Mouse (Mus musculus): ENCODE measurements around the gene Lurap1l. TPM values are rescaled to one million over a fixed set of nuclear protein-coding genes. Genes with fewer than 3 reads are reported as not detected.

Lurap1l gene
- polyA plus RNA-seq, 2 experiments, result 1.5 to 4.5 TPM

DNA sequence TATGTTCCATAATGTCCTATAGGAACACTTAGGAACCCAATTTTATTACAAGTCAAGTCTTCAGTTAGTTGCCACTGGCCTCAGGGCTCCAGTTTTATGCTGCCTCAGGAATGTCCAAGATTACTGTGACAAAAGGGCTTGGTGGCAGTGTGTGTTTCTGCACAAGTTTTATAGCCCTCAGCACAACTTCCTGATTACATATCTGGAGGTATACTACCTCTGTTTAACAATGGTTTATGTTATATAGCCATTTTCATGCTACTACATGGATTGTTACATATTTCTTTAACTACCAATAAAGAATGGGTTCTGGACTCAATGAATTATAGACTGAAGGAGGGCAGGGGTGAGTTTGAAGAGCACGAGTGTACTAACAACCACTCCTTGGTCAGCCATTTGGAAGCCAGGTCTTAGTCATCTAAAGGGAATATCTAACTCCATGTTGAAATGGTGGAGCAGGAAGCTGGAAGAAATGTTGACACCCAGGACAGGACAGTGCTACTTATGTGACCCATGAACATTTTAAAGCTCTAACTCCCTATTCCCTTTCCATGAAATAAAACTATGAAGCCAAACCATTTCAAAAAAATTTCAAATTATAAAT lies 28.3 kb upstream of the Lurap1l start:
- no peak for ATAC-seq (ENCODE audit: insufficient read depth)

DNA sequence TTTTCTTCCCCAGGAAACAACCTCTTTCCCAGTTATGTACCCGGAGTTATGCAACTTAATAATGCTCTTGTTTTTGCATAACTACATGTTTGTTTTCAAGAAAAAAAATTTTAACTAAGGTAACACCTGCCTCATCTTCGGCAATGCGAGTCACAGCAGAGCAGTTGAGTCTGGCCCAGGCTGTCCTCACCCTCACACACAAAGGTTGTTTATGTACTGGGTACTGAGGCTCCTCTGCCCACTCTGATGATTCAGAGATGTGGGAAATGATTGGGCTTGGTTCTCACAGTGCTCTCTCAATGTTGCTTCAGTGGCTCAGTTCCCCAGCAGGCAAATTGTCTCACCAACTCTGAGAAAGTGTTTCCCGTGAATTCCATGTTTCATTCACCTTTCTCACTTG lies 23.8 kb upstream of the Lurap1l start:
- Histone ChIP-seq H3K4me1 (replicated peaks; ENCODE audit: control insufficient read depth in 2 of 2, insufficient read depth in 2 of 2, low read length in 1 of 2) (no peaks in the 10 kb centered on the region), H3K9ac (replicated peaks) (no peak overlapping the region), H3K36me3 (replicated peaks; ENCODE audit: control insufficient read depth, insufficient read depth, low read depth) (no peaks in the 10 kb centered on the region), H3K4me3 (ENCODE audit: insufficient read depth in 1 of 2, low read depth in 2 of 2, low read length in 2 of 2) (no peak overlapping the region), H3K27ac (no peak overlapping the region), H3K9me3 (ENCODE audit: control insufficient read depth, low read length) (no peaks in the 10 kb centered on the region), H3K27me3 (ENCODE audit: control insufficient read depth, insufficient read depth, low read length) (no peaks in the 10 kb centered on the region), H3K4me2 (ENCODE audit: low read depth) (no peak overlapping the region)
- 56% methylated on average over 4 of the region's 4 CpGs for WGBS (ENCODE audit: insufficient replicate concordance)
- no peak for ATAC-seq (ENCODE audit: insufficient read depth)
- TF ChIP-seq CTCF (IDR thresholded peaks at IDR 0.05; ENCODE audit: low read depth), result no peak
- DNase-seq (ENCODE audit: low read depth in 3 of 3, low spot score in 3 of 3), result no peak

More for the DNA sequence above, 28.3 kb upstream of the Lurap1l start:
- Histone ChIP-seq H3K27me3 (ENCODE audit: control insufficient read depth, insufficient read depth, low read length) (no peaks in the 10 kb centered on the region), H3K4me3 (ENCODE audit: insufficient read depth in 1 of 2, low read depth in 2 of 2, low read length in 2 of 2) (no peak overlapping the region), H3K36me3 (replicated peaks; ENCODE audit: control insufficient read depth, insufficient read depth, low read depth) (no peaks in the 10 kb centered on the region), H3K9ac (replicated peaks) (no peak overlapping the region), H3K27ac (no peak overlapping the region), H3K9me3 (ENCODE audit: control insufficient read depth, low read length) (no peaks in the 10 kb centered on the region), H3K4me2 (ENCODE audit: low read depth) (no peak overlapping the region), H3K4me1 (replicated peaks; ENCODE audit: control insufficient read depth in 2 of 2, insufficient read depth in 2 of 2, low read length in 1 of 2) (no peaks in the 10 kb centered on the region)
- WGBS (ENCODE audit: insufficient replicate concordance), result 68% methylated on average over 1 of the region's 1 CpGs
- TF ChIP-seq CTCF (IDR thresholded peaks at IDR 0.05; ENCODE audit: low read depth), result no peak
- no peak for TF ChIP-seq EP300 (IDR thresholded peaks at IDR 0.05; ENCODE audit: low read depth)
- no peak for DNase-seq (ENCODE audit: low read depth in 3 of 3, low spot score in 3 of 3)

DNA sequence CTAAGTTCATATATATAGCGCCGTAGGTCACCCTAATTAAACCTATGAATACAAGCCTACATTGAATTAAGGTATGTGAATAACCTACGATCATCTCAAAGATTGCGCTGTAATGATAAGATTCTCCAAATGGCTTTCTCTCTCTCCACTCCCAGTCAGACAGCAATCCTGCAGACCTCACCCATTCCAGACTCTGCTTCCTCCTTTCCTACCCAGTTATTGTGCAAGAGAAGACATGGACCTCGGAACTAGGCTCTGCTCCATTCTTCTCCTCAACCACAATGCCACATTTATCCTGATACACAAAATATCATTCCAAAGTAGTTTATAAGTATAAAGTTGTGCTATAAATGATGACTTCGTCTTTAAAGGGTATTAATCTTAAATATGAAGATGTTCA lies 19.4 kb upstream of the Lurap1l start:
- no peak for TF ChIP-seq EP300 (IDR thresholded peaks at IDR 0.05; ENCODE audit: low read depth)
- TF ChIP-seq CTCF (IDR thresholded peaks at IDR 0.05; ENCODE audit: low read depth), result no peak
- H3K4me2 ChIP-seq (ENCODE audit: low read depth), result no peak overlapping the region
- no peaks in the 10 kb centered on the region for H3K9me3 ChIP-seq (ENCODE audit: control insufficient read depth, low read length)
- no peaks in the 10 kb centered on the region for H3K27me3 ChIP-seq (ENCODE audit: control insufficient read depth, insufficient read depth, low read length)
- H3K4me1 ChIP-seq (replicated peaks; ENCODE audit: control insufficient read depth in 2 of 2, insufficient read depth in 2 of 2, low read length in 1 of 2), result no peaks in the 10 kb centered on the region
- 69% methylated on average over 6 of the region's 6 CpGs for WGBS (ENCODE audit: insufficient replicate concordance)
- ATAC-seq (ENCODE audit: insufficient read depth) (no peak), DNase-seq (ENCODE audit: low read depth in 3 of 3, low spot score in 3 of 3) (no peak)
- H3K36me3 ChIP-seq (replicated peaks; ENCODE audit: control insufficient read depth, insufficient read depth, low read depth), result no peaks in the 10 kb centered on the region
- no peak overlapping the region for H3K4me3 ChIP-seq (ENCODE audit: insufficient read depth in 1 of 2, low read depth in 2 of 2, low read length in 2 of 2)
- H3K27ac ChIP-seq, result no peak overlapping the region
- no peak overlapping the region for H3K9ac ChIP-seq (replicated peaks)

DNA sequence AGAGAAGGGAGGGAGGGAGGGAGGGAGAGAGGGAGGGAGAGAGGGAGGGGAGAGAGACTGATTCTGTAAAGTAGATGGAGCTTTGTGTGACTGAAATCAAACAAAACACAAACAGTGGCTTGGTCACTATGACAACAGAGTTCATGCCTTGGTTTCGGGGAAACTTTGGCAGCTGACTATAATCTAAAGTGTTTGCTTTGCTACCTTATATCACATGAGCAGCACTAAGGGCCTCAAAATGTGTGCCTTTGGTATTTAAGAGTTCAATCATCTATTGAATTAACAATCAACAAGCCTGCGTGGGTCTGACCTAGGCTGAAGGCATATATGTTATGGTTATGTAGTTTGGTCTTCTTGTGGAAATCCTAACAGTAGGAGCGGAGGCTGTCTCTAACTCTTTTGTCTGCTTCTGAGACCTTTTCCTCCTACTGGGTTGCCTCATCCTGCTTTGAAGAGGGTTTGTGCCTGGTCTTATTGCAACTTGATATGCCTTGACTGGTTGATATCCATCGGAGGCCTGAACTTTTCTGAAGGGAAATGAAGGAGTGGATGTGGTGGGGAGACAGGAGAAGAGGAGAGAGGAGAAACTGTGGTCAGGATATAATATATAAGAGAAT lies 15.1 kb upstream of the Lurap1l start:
- Histone ChIP-seq H3K9ac (replicated peaks) (no peak overlapping the region), H3K9me3 (ENCODE audit: control insufficient read depth, low read length) (no peaks in the 10 kb centered on the region), H3K27me3 (ENCODE audit: control insufficient read depth, insufficient read depth, low read length) (no peaks in the 10 kb centered on the region), H3K27ac (no peak overlapping the region), H3K4me3 (ENCODE audit: insufficient read depth in 1 of 2, low read depth in 2 of 2, low read length in 2 of 2) (no peak overlapping the region), H3K4me2 (ENCODE audit: low read depth) (no peak overlapping the region), H3K36me3 (replicated peaks; ENCODE audit: control insufficient read depth, insufficient read depth, low read depth) (no peaks in the 10 kb centered on the region), H3K4me1 (replicated peaks; ENCODE audit: control insufficient read depth in 2 of 2, insufficient read depth in 2 of 2, low read length in 1 of 2) (peaks cover 0 to 3% of the 10 kb centered on the region in 2 experiments; a peak in 1 of 4 replicates)
- TF ChIP-seq EP300 (IDR thresholded peaks at IDR 0.05; ENCODE audit: low read depth) (no peak), CTCF (IDR thresholded peaks at IDR 0.05; ENCODE audit: low read depth) (no peak)
- no peak for DNase-seq (ENCODE audit: low read depth in 3 of 3, low spot score in 3 of 3)
- 57% methylated on average over 4 of the region's 4 CpGs for WGBS (ENCODE audit: insufficient replicate concordance)
- no peak for ATAC-seq (ENCODE audit: insufficient read depth)

DNA sequence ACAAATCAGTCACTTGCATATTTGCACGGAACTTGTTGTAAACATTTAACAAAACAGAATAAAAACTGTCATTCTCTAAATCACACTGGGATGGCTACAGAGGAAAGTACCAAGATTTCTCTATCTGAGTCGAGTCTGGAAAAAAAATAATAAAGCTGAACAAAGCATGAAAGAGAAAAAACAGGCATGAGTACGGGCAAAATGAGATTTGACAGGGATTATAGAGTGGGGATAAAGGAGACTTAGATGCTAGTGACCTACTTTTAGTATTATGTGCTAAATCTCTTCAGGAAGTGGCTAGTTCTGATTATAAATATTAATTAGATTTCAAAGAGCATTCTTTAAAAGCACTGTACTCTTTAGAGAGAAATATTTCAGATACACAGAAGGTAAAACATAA lies 3.7 kb upstream of the Lurap1l start:
- no peak overlapping the region for H3K27ac ChIP-seq
- H3K4me3 ChIP-seq (ENCODE audit: insufficient read depth in 1 of 2, low read depth in 2 of 2, low read length in 2 of 2), result no peak overlapping the region
- peaks cover 5% of the 10 kb centered on the region; the same call in 1 of the 2 replicates for H3K27me3 ChIP-seq (ENCODE audit: control insufficient read depth, insufficient read depth, low read length)
- no peaks in the 10 kb centered on the region for H3K9me3 ChIP-seq (ENCODE audit: control insufficient read depth, low read length)
- TF ChIP-seq CTCF (IDR thresholded peaks at IDR 0.05; ENCODE audit: low read depth) (no peak), EP300 (IDR thresholded peaks at IDR 0.05; ENCODE audit: low read depth) (no peak)
- H3K9ac ChIP-seq (replicated peaks), result no peak overlapping the region
- DNase-seq (ENCODE audit: low read depth in 3 of 3, low spot score in 3 of 3) (no peak), ATAC-seq (ENCODE audit: insufficient read depth) (no peak)
- no peaks in the 10 kb centered on the region for H3K4me1 ChIP-seq (replicated peaks; ENCODE audit: control insufficient read depth in 2 of 2, insufficient read depth in 2 of 2, low read length in 1 of 2)
- no peak overlapping the region for H3K4me2 ChIP-seq (ENCODE audit: low read depth)
- no peaks in the 10 kb centered on the region for H3K36me3 ChIP-seq (replicated peaks; ENCODE audit: control insufficient read depth, insufficient read depth, low read depth)
- 41% methylated on average over 3 of the region's 3 CpGs for WGBS (ENCODE audit: insufficient replicate concordance)
